Mouse (Mus musculus) intestine, embryonic 16.5 days (tissue): ENCODE results near the gene Myo3a. TPM values are rescaled to one million over a fixed set of nuclear protein-coding genes. Genes with fewer than 3 reads are reported as not detected.

Experiments used
- microRNA-seq: library from miRNA; unstranded; fragments of <30 nt; microRNA quantifications from one replicate; pipeline ENCODE4, GENCODE M21; 2016
- polyA plus RNA-seq: library from polyadenylated mRNA; unstranded; fragments of >200 nt; fragmentation: Nextera tagmentation; extraction: Ambion mirVana; gene quantifications from 2 replicates; pipeline ENCODE4 v1.2.1, GENCODE M21; 2015

Myo3a gene
- polyA plus RNA-seq, 1 experiment from 2014 or later: not detected

Small RNA genes lying within 50 kb of the gene (microRNA-seq; reads per million reads assigned to microRNA genes)
- gene Gm23636: not detected
- not detected for gene Mir3967
